ENCODE assay signal across 19 mouse cellular contexts in genomic region chr5:30358436-30359099, GRCm38 (mm10).
DNase-seq lines count a peak whose midpoint lies in the region; ATAC-seq and TF ChIP-seq lines count a peak whose summit lies in the region.
"Had no signal": no experiment of that assay in that cellular context is flagged by ENCODE, and none has a peak within 500 bp of the region (broad histone marks: within the 10 kb centered on the region; RNA-seq: fewer than 3 reads in every experiment).

No protein-coding gene starts in this region.

- H3K4me1 ChIP-seq in kidney, adult 2 months (ENCODE audit: control insufficient read depth, insufficient read depth, low read length) = no peaks in the 10 kb centered on the region
- H3K4me1 ChIP-seq in hindbrain, embryonic 10.5 days (replicated peaks) = no peaks in the 10 kb centered on the region
- H3K4me1 ChIP-seq: limb, embryonic 15.5 days; neural tube, embryonic 12.5 days had no signal

- no peak overlapping the region for H3K27ac ChIP-seq in kidney, adult 2 months (ENCODE audit: insufficient read depth, low read depth, low read length)
- H3K27ac ChIP-seq in hindbrain, embryonic 10.5 days = no peak overlapping the region
- H3K27ac ChIP-seq: heart, adult 2 months; heart, embryonic 15.5 days; limb, embryonic 15.5 days; neural tube, embryonic 12.5 days had no signal

- no peak for TF ChIP-seq POLR2A in kidney, adult 2 months (IDR thresholded peaks at IDR 0.05; ENCODE audit: low read depth, low read length)

- TF ChIP-seq CTCF in kidney, adult 2 months (conservative IDR thresholded peaks at IDR 0.05; ENCODE audit: insufficient read depth, insufficient read length, low read depth, low read length) = no peak

- no peak overlapping the region for H3K4me3 ChIP-seq in kidney, adult 2 months (ENCODE audit: insufficient read depth, low read depth, low read length)
- H3K4me3 ChIP-seq in hindbrain, embryonic 10.5 days = no peak overlapping the region
- H3K4me3 ChIP-seq: heart, adult 2 months; heart, embryonic 15.5 days; limb, embryonic 15.5 days; neural tube, embryonic 12.5 days had no signal

- peak; percentile 9 for DNase-seq in kidney, adult 2 months
- no peak for DNase-seq in kidney, adult 9 months
- DNase-seq in ZHBTc4 (ENCODE audit: low read depth, low spot score) = peak; percentile 23
- DNase-seq in adrenal gland, postnatal 36 days = peak; percentile 53 to 62
- DNase-seq in lung, postnatal 4 days = peak; percentile 36 to 74
- DNase-seq in hindbrain, embryonic 10.5 days (ENCODE audit: low spot score) = no peak
- DNase-seq: cerebellum, adult 11 months; cerebellum, postnatal 14 days; embryo, embryonic 11 days; heart, adult 2 months; kidney, adult 8-10 months; layer of hippocampus, adult 9-11 months; liver, postnatal 0 days; thymus, adult 2 months had no signal

- H3K27me3 ChIP-seq in kidney, adult 2 months (replicated peaks; ENCODE audit: control insufficient read depth, insufficient read depth, low read length) = no peaks in the 10 kb centered on the region
- H3K27me3 ChIP-seq in hindbrain, embryonic 10.5 days (ENCODE audit: insufficient read depth, poor library complexity, severe bottlenecking) = no peaks in the 10 kb centered on the region
- H3K27me3 ChIP-seq: heart, embryonic 15.5 days; limb, embryonic 15.5 days; neural tube, embryonic 12.5 days had no signal

- WGBS in kidney, adult 2 months = 79% methylated on average over 10 of the region's 10 CpGs
- WGBS in hindbrain, embryonic 10.5 days = 89% methylated on average over 10 of the region's 10 CpGs

- H3K36me3 ChIP-seq in kidney, adult 2 months (ENCODE audit: control insufficient read depth, insufficient read depth, low read length) = no peaks in the 10 kb centered on the region
- H3K36me3 ChIP-seq in hindbrain, embryonic 10.5 days = no peaks in the 10 kb centered on the region
- H3K36me3 ChIP-seq: heart, embryonic 15.5 days; limb, embryonic 15.5 days; neural tube, embryonic 12.5 days had no signal

- ATAC-seq in CD4-positive, CD25-positive, alpha-beta regulatory T cell, adult 4 months = no peak
- ATAC-seq: forebrain, embryonic 14.5 days; liver, postnatal 0 days had no signal

- H3K9me3 ChIP-seq in hindbrain, embryonic 10.5 days = no peaks in the 10 kb centered on the region
- H3K9me3 ChIP-seq: heart, embryonic 15.5 days; limb, embryonic 15.5 days; neural tube, embryonic 12.5 days had no signal

Comparison
In these comparisons a context has a peak if more than half of its experiments do, and no peak if none do; other contexts are left out.
1. DNase-seq: peak in kidney, adult 2 months (single experiment), ZHBTc4 (single experiment), adrenal gland, postnatal 36 days (2 of 2) and lung, postnatal 4 days (2 of 2); none in kidney, adult 9 months (single experiment) and hindbrain, embryonic 10.5 days (single experiment).